Mouse (Mus musculus) sigmoid colon, adult 10 weeks (tissue): ENCODE results near the gene Gxylt2. TPM values are rescaled to one million over a fixed set of nuclear protein-coding genes. Genes with fewer than 3 reads are reported as not detected.

Source experiments
- polyA plus RNA-seq: library from polyadenylated mRNA; stranded (reverse); fragments of 350-450 nt; fragmentation: Illumina TruSeq; extraction: RNeasy Lipid Tissue Mini Kit (QIAGEN cat#74804); gene quantifications from one replicate; pipeline ENCODE4 v1.2.3, GENCODE M21; 2014; ENCODE audit warnings: low read depth, low replicate concordance

The Gxylt2 gene
- polyA plus RNA-seq, result 1.8 TPM

DNA sequence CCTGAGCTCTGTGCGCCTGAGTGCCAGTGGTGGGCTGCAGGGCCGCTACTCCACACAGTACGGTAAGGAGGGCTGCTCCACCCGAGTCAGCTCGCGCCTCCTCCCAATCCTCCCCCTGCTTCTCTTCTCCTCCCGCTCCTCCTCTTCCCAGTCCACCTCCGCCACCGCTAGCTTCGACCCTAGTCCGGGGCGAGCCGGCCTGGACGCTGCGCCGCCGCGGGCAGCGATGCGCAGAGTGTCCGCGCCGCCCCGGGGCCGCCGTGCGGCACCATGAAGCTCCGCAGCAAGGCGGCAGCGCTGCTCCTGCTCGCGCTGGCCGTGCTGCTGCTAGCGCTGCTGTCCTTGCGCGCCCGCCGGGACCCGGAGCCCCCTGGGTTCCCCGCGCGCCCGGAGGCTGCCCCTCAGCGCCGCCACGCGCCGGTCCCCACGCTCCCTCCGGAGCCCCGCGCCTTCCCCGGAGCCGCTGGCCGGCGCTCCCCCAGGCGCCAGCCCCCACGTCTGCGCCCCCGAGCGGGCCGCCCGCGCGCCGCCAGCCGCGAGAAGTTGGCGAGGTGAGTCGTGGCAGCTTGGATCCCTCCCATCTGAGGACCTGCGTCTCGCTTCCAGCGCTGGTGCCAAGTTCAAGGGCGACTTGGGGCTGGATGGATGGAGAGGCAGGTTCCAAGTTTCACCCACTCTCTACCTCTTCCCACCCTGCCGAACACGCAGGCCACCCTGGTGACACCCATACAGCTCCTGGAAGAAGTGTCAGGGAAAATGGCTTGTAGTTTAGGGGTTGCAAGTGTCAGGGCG is at the start of gene Gxylt2:
Gene Gxylt2 (plus strand): TSS at position 161 of the 792 bp plus-strand sequence.

DNA sequence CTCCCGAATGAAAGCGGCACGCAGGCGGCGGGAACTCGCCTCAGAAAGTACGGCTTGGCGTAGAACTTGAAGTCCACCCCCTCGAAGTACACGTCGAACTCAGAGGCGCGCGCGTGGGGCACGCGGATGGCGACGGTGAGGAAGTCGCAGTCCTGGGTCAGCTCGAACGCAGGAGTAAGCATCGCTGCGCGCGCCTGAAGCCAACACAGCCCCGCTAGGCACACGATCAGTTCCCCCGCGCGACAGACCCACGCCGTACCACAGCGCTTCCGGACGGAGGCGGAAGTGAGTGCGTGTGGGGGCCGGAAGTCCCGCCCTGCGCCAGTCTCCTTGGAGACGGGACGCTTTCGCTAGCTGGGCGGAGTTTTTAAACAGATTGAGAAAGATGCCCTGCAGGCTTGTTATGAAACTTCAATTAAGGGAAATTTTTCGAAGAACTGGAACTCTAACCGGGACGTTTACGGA is 33.6 kb upstream of the Gxylt2 start, which contains the start of gene Shq1:
Gene Shq1 (minus strand): TSS at position 278 of the 465 bp plus-strand sequence.

DNA sequence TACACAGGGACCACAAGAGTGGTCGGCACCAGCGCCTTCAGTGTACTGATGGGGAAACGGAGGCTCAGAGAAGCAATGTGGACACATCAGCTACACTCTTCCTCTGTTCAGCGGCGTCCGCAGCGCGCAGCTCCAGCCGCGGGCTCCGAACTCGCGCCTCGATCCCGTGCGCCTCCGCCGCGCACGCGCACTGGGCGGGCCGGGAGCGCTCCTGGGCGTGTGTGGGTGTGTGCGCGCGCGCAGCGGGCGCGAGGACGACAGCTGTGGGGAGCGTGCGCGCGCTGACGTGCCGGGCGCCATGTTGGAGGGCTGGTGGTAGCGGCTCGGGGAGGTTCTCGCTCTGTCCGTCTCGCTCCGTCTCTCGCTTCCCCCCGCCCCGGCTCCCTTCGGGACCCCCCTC is 128.8 kb downstream of the Gxylt2 start, which contains the start of gene Ppp4r2:
Gene Ppp4r2 (plus strand): TSS at position 268 of the 400 bp plus-strand sequence.

Other genes with a start within 250 kb of the Gxylt2 start
- gene Shq1, start 33.6 kb upstream of the Gxylt2 start, polyA plus RNA-seq, result 1.9 TPM
- gene Ppp4r2, start 128.9 kb downstream of the Gxylt2 start, polyA plus RNA-seq, result 164 TPM